Mouse (Mus musculus) embryonic facial prominence, embryonic 12.5 days (tissue): ENCODE measurements around the gene Shank2. TPM values are rescaled to one million over a fixed set of nuclear protein-coding genes. Genes with fewer than 3 reads are reported as not detected.

ENCODE experiments used
- ATAC-seq: fragments of 200-750 bp; cut with Nextera tagmentation; 2 replicates; pipeline ENCODE4 v1.8.0; 2017; ENCODE audit not compliant: insufficient number of reproducible peaks, insufficient read depth, low FRiP score, low TSS enrichment
- H3K27ac ChIP-seq: fragments of 300-500 bp; sonication (generic); 2 replicates; pipeline ENCODE4 v1.5.1; 2016; ENCODE audit warnings: mild to moderate bottlenecking
- H3K27me3 ChIP-seq: fragments of 300-500 bp; sonication (generic); 2 replicates; pipeline ENCODE4 v1.6.1; 2016; ENCODE audit warnings: mild to moderate bottlenecking, moderate library complexity
- H3K36me3 ChIP-seq: fragments of 300-500 bp; sonication (generic); 2 replicates; pipeline ENCODE4 v1.6.1; 2016; ENCODE audit warnings: mild to moderate bottlenecking
- H3K4me1 ChIP-seq: fragments of 300-500 bp; sonication (generic); 2 replicates; pipeline ENCODE4 v1.6.1; 2016
- H3K4me2 ChIP-seq: fragments of 300-500 bp; sonication (generic); replicated peaks from 2 replicates; pipeline ENCODE4 v1.6.1; 2016; ENCODE audit warnings: mild to moderate bottlenecking, moderate library complexity
- H3K4me3 ChIP-seq: fragments of 300-500 bp; sonication (generic); 2 replicates; pipeline ENCODE4 v1.5.1; 2016; ENCODE audit warnings: mild to moderate bottlenecking
- H3K9ac ChIP-seq: fragments of 300-500 bp; sonication (generic); 2 replicates; pipeline ENCODE4 v1.6.1; 2016; ENCODE audit warnings: mild to moderate bottlenecking, moderate library complexity
- H3K9me3 ChIP-seq: fragments of 300-500 bp; sonication (generic); 2 replicates; pipeline ENCODE4 v1.6.1; 2016; ENCODE audit warnings: mild to moderate bottlenecking, moderate library complexity
- WGBS: fragments of 180-500 bp; shearing (Covaris S2); methylation state at CpG from one replicate; pipeline ENCODE4 v1.1.7; 2016; 5-methylcytosine and 5-hydroxymethylcytosine counted together
- polyA plus RNA-seq: library from polyadenylated mRNA; unstranded; fragments of >200 nt; fragmentation: Nextera tagmentation; extraction: Ambion mirVana; gene quantifications from 2 replicates; pipeline ENCODE4 v1.2.1, GENCODE M21; 2016

Gene Shank2
- polyA plus RNA-seq = 1.00 and 1.0 TPM in 2 replicates

GRCm38 (mm10) chr7:144001628-144002027 is at the start of gene Shank2:
Gene Shank2 (plus strand): TSS chr7:144001928.
- Histone ChIP-seq H3K4me3 (no peak within 1 kb of the TSS), H3K9me3 (peaks cover 4% of the 10 kb centered on the region; the same call in 1 of the 2 replicates), H3K27me3 (no peaks in the 10 kb centered on the region), H3K9ac (no peak within 1 kb of the TSS), H3K4me2 (no peak within 1 kb of the TSS), H3K36me3 (no peaks in the 10 kb centered on the region), H3K27ac (no peak within 1 kb of the TSS), H3K4me1 (no peaks in the 10 kb centered on the region)
- 75% methylated on average over 3 of the region's 3 CpGs for WGBS
- no peak for ATAC-seq

GRCm38 (mm10) chr7:143952130-143952529 is 49.6 kb upstream of the Shank2 start:
- no peak for ATAC-seq
- Histone ChIP-seq H3K4me2 (no peak overlapping the region), H3K27me3 (no peaks in the 10 kb centered on the region), H3K4me3 (no peak overlapping the region), H3K36me3 (no peaks in the 10 kb centered on the region), H3K27ac (no peak overlapping the region), H3K9ac (no peak overlapping the region), H3K4me1 (no peaks in the 10 kb centered on the region), H3K9me3 (no peaks in the 10 kb centered on the region)
- WGBS = 81% methylated on average over 3 of the region's 3 CpGs

- Histone ChIP-seq H3K4me2 (no peak overlapping the region), H3K27me3 (no peaks in the 10 kb centered on the region), H3K36me3 (no peaks in the 10 kb centered on the region), H3K4me1 (no peaks in the 10 kb centered on the region), H3K4me3 (no peak overlapping the region), H3K27ac (no peak overlapping the region), H3K9me3 (no peaks in the 10 kb centered on the region), H3K9ac (no peak overlapping the region)
- WGBS = 65% methylated on average over 6 of the region's 6 CpGs
- ATAC-seq = no peak
Measured at GRCm38 (mm10) chr7:143956575-143957295, 45.0 kb upstream of the Shank2 start.

GRCm38 (mm10) chr7:143958030-143958565 is 43.6 kb upstream of the Shank2 start:
- Histone ChIP-seq H3K9ac (no peak overlapping the region), H3K9me3 (no peaks in the 10 kb centered on the region), H3K27ac (no peak overlapping the region), H3K4me3 (no peak overlapping the region), H3K4me1 (no peaks in the 10 kb centered on the region), H3K27me3 (no peaks in the 10 kb centered on the region), H3K4me2 (no peak overlapping the region), H3K36me3 (no peaks in the 10 kb centered on the region)
- no peak for ATAC-seq
- 54% methylated on average over 11 of the region's 11 CpGs for WGBS

GRCm38 (mm10) chr7:143963813-143964212 is 37.9 kb upstream of the Shank2 start:
- H3K4me3 ChIP-seq = no peak overlapping the region
- no peak overlapping the region for H3K9ac ChIP-seq
- no peak overlapping the region for H3K4me2 ChIP-seq
- no peak for ATAC-seq
- WGBS = 86% methylated on average over 5 of the region's 5 CpGs
- H3K27ac ChIP-seq = no peak overlapping the region
- no peaks in the 10 kb centered on the region for H3K36me3 ChIP-seq
- no peaks in the 10 kb centered on the region for H3K4me1 ChIP-seq
- H3K9me3 ChIP-seq = no peaks in the 10 kb centered on the region
- no peaks in the 10 kb centered on the region for H3K27me3 ChIP-seq

- Histone ChIP-seq H3K9ac (no peak overlapping the region), H3K9me3 (no peaks in the 10 kb centered on the region), H3K4me2 (no peak overlapping the region), H3K27ac (no peak overlapping the region), H3K27me3 (no peaks in the 10 kb centered on the region), H3K36me3 (no peaks in the 10 kb centered on the region), H3K4me1 (no peaks in the 10 kb centered on the region), H3K4me3 (no peak overlapping the region)
- no peak for ATAC-seq
- 79% methylated on average over 7 of the region's 7 CpGs for WGBS
Measured at GRCm38 (mm10) chr7:143966621-143967020, 35.1 kb upstream of the Shank2 start.

- no peak for ATAC-seq
- H3K4me3 ChIP-seq = peak overlapping the region; percentile 54
- no peak overlapping the region for H3K9ac ChIP-seq
- H3K4me2 ChIP-seq = peak overlapping the region; percentile 99
- H3K9me3 ChIP-seq = no peaks in the 10 kb centered on the region
- peaks cover 70% of the 10 kb centered on the region for H3K27me3 ChIP-seq
- no peaks in the 10 kb centered on the region for H3K36me3 ChIP-seq
- WGBS = 13% methylated on average over 5 of the region's 5 CpGs
- H3K4me1 ChIP-seq = peaks cover 17% of the 10 kb centered on the region
- H3K27ac ChIP-seq = no peak overlapping the region
Measured at GRCm38 (mm10) chr7:143977491-143977830, 24.3 kb upstream of the Shank2 start.

GRCm38 (mm10) chr7:143977831-143978682 is 23.7 kb upstream of the Shank2 start:
- Histone ChIP-seq H3K4me3 (peak overlapping the region; percentile 54), H3K36me3 (no peaks in the 10 kb centered on the region), H3K27me3 (peaks cover 72% of the 10 kb centered on the region), H3K9ac (peak overlapping the region; percentile 38), H3K9me3 (no peaks in the 10 kb centered on the region), H3K4me1 (peaks cover 17% of the 10 kb centered on the region), H3K4me2 (peak overlapping the region; percentile 99), H3K27ac (no peak overlapping the region)
- 1% methylated on average over 67 of the region's 67 CpGs for WGBS
- peak; percentile 61 for ATAC-seq

GRCm38 (mm10) chr7:143978741-143979371 is 22.9 kb upstream of the Shank2 start:
- peak overlapping the region; percentile 21; the same call in 1 of the 2 replicates for H3K9ac ChIP-seq
- 1% methylated on average over 50 of the region's 50 CpGs for WGBS

GRCm38 (mm10) chr7:143979986-143980385 is 21.7 kb upstream of the Shank2 start:
- Histone ChIP-seq H3K27me3 (peaks cover 72% of the 10 kb centered on the region), H3K9ac (no peak overlapping the region), H3K36me3 (no peaks in the 10 kb centered on the region), H3K4me3 (no peak overlapping the region), H3K4me1 (peaks cover 17% of the 10 kb centered on the region), H3K9me3 (no peaks in the 10 kb centered on the region), H3K4me2 (no peak overlapping the region), H3K27ac (no peak overlapping the region)
- WGBS = 47% methylated on average over 5 of the region's 5 CpGs
- ATAC-seq = no peak

More at GRCm38 (mm10) chr7:143978741-143979371, 22.9 kb upstream of the Shank2 start:
- H3K4me1 ChIP-seq = peaks cover 17% of the 10 kb centered on the region
- peaks cover 72% of the 10 kb centered on the region for H3K27me3 ChIP-seq
- H3K4me2 ChIP-seq = peak overlapping the region; percentile 99
- H3K9me3 ChIP-seq = no peaks in the 10 kb centered on the region
- H3K27ac ChIP-seq = no peak overlapping the region
- H3K36me3 ChIP-seq = no peaks in the 10 kb centered on the region
- ATAC-seq = peak; percentile 67; the same call in 1 of the 2 replicates
- H3K4me3 ChIP-seq = peak overlapping the region; percentile 54

- Histone ChIP-seq H3K27me3 (peaks cover 9% of the 10 kb centered on the region; the same call in 1 of the 2 replicates), H3K4me2 (no peak overlapping the region), H3K4me3 (no peak overlapping the region), H3K9ac (no peak overlapping the region), H3K27ac (no peak overlapping the region), H3K36me3 (no peaks in the 10 kb centered on the region), H3K4me1 (no peaks in the 10 kb centered on the region), H3K9me3 (no peaks in the 10 kb centered on the region)
- ATAC-seq = no peak
- 100% methylated on average over 2 of the region's 2 CpGs for WGBS
Measured at GRCm38 (mm10) chr7:143986281-143986680, 15.4 kb upstream of the Shank2 start.
